Mouse (Mus musculus): Measurements from ENCODE around the gene Cdkn1c. TPM values are rescaled to one million over a fixed set of nuclear protein-coding genes. Genes with fewer than 3 reads are reported as not detected.

Cdkn1c gene
- total and polyA plus RNA-seq, 3 experiments = 10.0 to 11.9 TPM; not detected in 1

DNA sequence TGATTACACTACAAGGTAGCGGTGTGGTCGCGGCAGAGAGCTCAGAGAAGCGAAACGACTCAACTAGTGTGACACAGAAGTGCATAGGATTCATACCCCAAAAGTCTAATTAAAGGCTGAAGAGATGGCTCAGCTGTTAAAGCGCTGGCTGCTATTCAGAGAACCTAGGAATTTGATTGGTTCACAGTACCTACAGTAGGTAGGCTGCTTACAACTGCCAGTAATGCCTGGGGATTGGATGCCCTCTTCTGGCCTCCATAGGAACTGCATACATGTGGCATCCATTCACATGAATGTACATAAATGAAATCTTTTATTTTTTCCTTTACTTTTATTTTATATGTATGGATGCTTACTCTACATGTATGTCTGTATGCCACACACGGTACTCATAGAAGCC lies 45.8 kb upstream of the Cdkn1c start (continued):
- no peak for TF ChIP-seq MAX (IDR thresholded peaks at IDR 0.05; ENCODE audit: low read length)

DNA sequence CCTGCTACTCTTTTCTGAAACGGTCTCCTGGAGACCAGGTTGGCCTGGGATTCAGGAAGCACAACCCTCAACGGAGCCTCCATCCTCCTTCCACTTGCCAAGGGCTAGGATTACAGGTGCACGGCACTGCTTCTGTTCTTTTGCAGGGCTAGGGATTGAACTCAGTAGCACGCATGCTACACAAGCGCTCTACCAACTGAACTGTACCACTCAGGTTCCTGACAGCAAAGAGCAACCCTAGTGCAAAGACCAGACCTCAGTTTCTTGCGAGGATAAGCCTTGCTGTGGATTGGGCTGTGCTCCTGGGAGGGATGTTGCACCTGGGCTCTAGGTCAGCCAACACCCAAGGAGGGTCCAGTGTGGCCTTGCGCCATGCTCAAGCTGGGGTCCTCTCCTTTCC lies 45.4 kb upstream of the Cdkn1c start:
- peak; percentile 53 for DNase-seq (ENCODE audit: low read depth, low spot score)
- Histone ChIP-seq H3K36me3 (ENCODE audit: control insufficient read depth in 1 of 2, insufficient read depth in 2 of 2, low read length in 2 of 2) (peaks cover 0 to 2% of the 10 kb centered on the region in 2 experiments; a peak in 1 of 4 replicates), H3K4me3 (ENCODE audit: control insufficient read depth in 1 of 2, insufficient read depth in 1 of 2, low read depth in 2 of 2, low read length in 2 of 2) (no peak overlapping the region), H3K79me2 (ENCODE audit: control insufficient read depth, insufficient read depth, low read length, poor library complexity) (peaks cover 9% of the 10 kb centered on the region), H3K4me1 (ENCODE audit: control insufficient read depth in 1 of 2, insufficient read depth in 2 of 2, low read length in 2 of 2) (peaks cover 0 to 11% of the 10 kb centered on the region in 2 experiments; a peak in 2 of 4 replicates), H3K27ac (ENCODE audit: control insufficient read depth, low read depth, low read length) (no peak overlapping the region), H3K9me3 (replicated peaks; ENCODE audit: insufficient read depth, low read length) (no peaks in the 10 kb centered on the region), H3K27me3 (ENCODE audit: control insufficient read depth in 1 of 2, insufficient read depth in 2 of 2, low read length in 2 of 2) (no peaks in the 10 kb centered on the region), H3K9ac (ENCODE audit: control insufficient read depth, low read depth, low read length, poor library complexity, severe bottlenecking) (no peak overlapping the region)
- TF ChIP-seq E2F4 (IDR thresholded peaks at IDR 0.05; ENCODE audit: borderline replicate concordance, low read depth, low read length) (no peak), ETS1 (IDR thresholded peaks at IDR 0.05; ENCODE audit: low read depth, low read length) (no peak), MXI1 (IDR thresholded peaks at IDR 0.05; ENCODE audit: low read depth, low read length) (no peak)

DNA sequence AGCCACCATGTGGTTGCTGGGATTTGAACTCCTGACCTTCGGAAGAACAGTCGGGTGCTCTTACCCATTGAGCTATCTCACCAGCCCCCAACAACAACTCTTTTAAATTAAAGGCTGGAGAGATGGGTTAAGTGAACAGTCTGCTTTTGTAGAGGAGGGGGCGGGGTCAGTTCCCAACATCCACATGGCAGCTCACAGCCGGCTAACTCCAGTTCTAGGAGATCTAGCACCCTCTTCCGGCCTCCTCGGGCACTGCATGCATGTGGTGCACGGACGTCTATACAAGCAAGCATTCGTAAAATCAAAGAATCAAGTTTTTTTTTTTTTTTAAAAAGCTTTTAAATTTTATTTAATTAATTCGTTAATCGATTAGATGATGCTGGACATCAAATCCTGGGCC lies 45.0 kb upstream of the Cdkn1c start:
- peak; percentile 94 for DNase-seq (ENCODE audit: low read depth, low spot score)
- Histone ChIP-seq H3K27ac (ENCODE audit: control insufficient read depth, low read depth, low read length) (no peak overlapping the region), H3K4me3 (ENCODE audit: control insufficient read depth in 1 of 2, insufficient read depth in 1 of 2, low read depth in 2 of 2, low read length in 2 of 2) (no peak overlapping the region), H3K79me2 (ENCODE audit: control insufficient read depth, insufficient read depth, low read length, poor library complexity) (peaks cover 10% of the 10 kb centered on the region), H3K4me1 (ENCODE audit: control insufficient read depth in 1 of 2, insufficient read depth in 2 of 2, low read length in 2 of 2) (peaks cover under 1 to 11% of the 10 kb centered on the region in 2 experiments; a peak in 3 of 4 replicates), H3K9me3 (replicated peaks; ENCODE audit: insufficient read depth, low read length) (no peaks in the 10 kb centered on the region), H3K9ac (ENCODE audit: control insufficient read depth, low read depth, low read length, poor library complexity, severe bottlenecking) (no peak overlapping the region), H3K27me3 (ENCODE audit: control insufficient read depth in 1 of 2, insufficient read depth in 2 of 2, low read length in 2 of 2) (no peaks in the 10 kb centered on the region), H3K36me3 (ENCODE audit: control insufficient read depth in 1 of 2, insufficient read depth in 2 of 2, low read length in 2 of 2) (peaks cover 0 to 3% of the 10 kb centered on the region in 2 experiments; a peak in 2 of 4 replicates)
- TF ChIP-seq CHD1 (IDR thresholded peaks at IDR 0.05; ENCODE audit: low read depth, low read length) (no peak), MYB (IDR thresholded peaks at IDR 0.05; ENCODE audit: low read depth, low read length) (no peak), SIN3A (IDR thresholded peaks at IDR 0.05; ENCODE audit: low read length) (peak; percentile 89), KAT2A (conservative IDR thresholded peaks at IDR 0.05; ENCODE audit: low read depth, low read length) (no peak), SMC3 (IDR thresholded peaks at IDR 0.05; ENCODE audit: low read depth, low read length) (peak; percentile 92), HCFC1 (IDR thresholded peaks at IDR 0.05; ENCODE audit: low read depth, low read length) (no peak), NELFE (IDR thresholded peaks at IDR 0.05; ENCODE audit: low read depth, low read length) (no peak), POLR2A (IDR thresholded peaks at IDR 0.05; ENCODE audit: control insufficient read depth in 1 of 2, insufficient read depth in 1 of 2, low read depth in 1 of 2, low read length in 2 of 2, poor library complexity in 1 of 2) (no peak), RCOR1 (IDR thresholded peaks at IDR 0.05; ENCODE audit: low read depth, low read length) (peak; percentile 26; the same call in 1 of the 2 replicates), MAX (IDR thresholded peaks at IDR 0.05; ENCODE audit: low read length) (peak; percentile 89), NRF1 (IDR thresholded peaks at IDR 0.05; ENCODE audit: insufficient read depth, low read depth, low read length, poor library complexity, severe bottlenecking) (no peak), ETS1 (IDR thresholded peaks at IDR 0.05; ENCODE audit: low read depth, low read length) (0 out of 2 replicates have a peak, but pooled peaks have one; percentile 24), TAL1 (IDR thresholded peaks at IDR 0.05; ENCODE audit: low read length) (no peak), POLR2AphosphoS2 (IDR thresholded peaks at IDR 0.05; ENCODE audit: low read length) (no peak), USF1 (IDR thresholded peaks at IDR 0.05; ENCODE audit: low read depth, low read length) (peak; percentile 46), ZMIZ1 (IDR thresholded peaks at IDR 0.05; ENCODE audit: low read depth, low read length) (no peak), MAZ (IDR thresholded peaks at IDR 0.05; ENCODE audit: low read depth, low read length) (peak; percentile 79; the same call in 1 of the 2 replicates), UBTF (IDR thresholded peaks at IDR 0.05; ENCODE audit: borderline replicate concordance, insufficient read depth, low read depth, low read length) (no peak), CTCF (IDR thresholded peaks at IDR 0.05 in 2 of 3, conservative IDR thresholded peaks at IDR 0.05 in 1 of 3; ENCODE audit: control insufficient read depth in 1 of 3, insufficient read depth in 1 of 3, low read depth in 2 of 3, low read length in 3 of 3, poor library complexity in 1 of 3, severe bottlenecking in 1 of 3) (peak; percentile 68 to 95 (median 91)), E2F4 (IDR thresholded peaks at IDR 0.05; ENCODE audit: borderline replicate concordance, low read depth, low read length) (no peak), USF2 (IDR thresholded peaks at IDR 0.05; ENCODE audit: borderline replicate concordance in 1 of 2, insufficient read depth in 1 of 2, low read depth in 1 of 2, low read length in 2 of 2) (no peak), GATA1 (IDR thresholded peaks at IDR 0.05; ENCODE audit: low read depth, low read length) (no peak), GABPA (IDR thresholded peaks at IDR 0.05; ENCODE audit: low read depth, low read length) (no peak), RAD21 (IDR thresholded peaks at IDR 0.05; ENCODE audit: low read depth, low read length) (peak; percentile 98), BHLHE40 (IDR thresholded peaks at IDR 0.05; ENCODE audit: borderline replicate concordance, low read depth, low read length) (peak; percentile 63; the same call in 1 of the 2 replicates), MEF2A (IDR thresholded peaks at IDR 0.05; ENCODE audit: extremely low read depth, insufficient replicate concordance, low read depth, low read length, poor library complexity, severe bottlenecking) (no peak), JUND (IDR thresholded peaks at IDR 0.05; ENCODE audit: low read depth, low read length) (no peak), TBP (IDR thresholded peaks at IDR 0.05; ENCODE audit: low read depth, low read length) (peak; percentile 97)

Data from MEL (cell line).